Mouse (Mus musculus) liver, embryonic 14.5 days (tissue): ENCODE results near the gene Rabif.

ENCODE experiments used
- CTCF ChIP-seq: IDR thresholded peaks from 2 replicates; pipeline ENCODE4 v1.5.1; 2016; ENCODE audit warnings: antibody characterized with exemption, low read depth, control low read depth
- EP300 ChIP-seq: IDR thresholded peaks from 2 replicates; pipeline ENCODE4 v1.6.1; 2016; ENCODE audit warnings: antibody characterized with exemption, low read depth

DNA sequence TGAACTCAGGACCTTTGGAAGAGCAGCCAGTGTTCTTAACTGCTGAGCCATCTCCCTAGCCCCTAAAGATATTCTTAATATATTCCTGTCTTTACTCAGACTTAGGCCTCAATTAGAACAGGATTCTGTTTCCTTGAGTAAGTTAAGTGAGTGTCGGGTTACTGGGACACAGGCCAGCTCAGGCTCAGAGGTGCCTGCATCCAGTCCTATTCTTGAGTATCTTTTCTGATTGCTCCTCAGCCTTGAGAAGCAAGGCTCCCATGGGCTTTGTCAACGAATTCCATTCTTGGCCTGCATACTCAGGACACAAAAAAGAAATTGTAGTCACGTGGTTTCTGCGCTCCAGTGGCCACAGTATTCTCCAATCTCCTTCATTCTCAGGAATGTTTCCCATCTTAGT is 53.8 kb downstream of the Rabif start:
- no peak for TF ChIP-seq CTCF
- TF ChIP-seq EP300, result no peak
